Mouse (Mus musculus) ZHBTc4 (cell line): Measurements from ENCODE around the gene Ndufaf5.
"Not testable (repeated sequence)": the region's sequence is repeated elsewhere in the genome, so short reads cannot be mapped to it uniquely, and the experiment has no call there.

Experiments
- DNase-seq: peaks from one replicate; pipeline ENCODE4 v3.0.0-alpha.2; 2011; ENCODE audit warnings: low read depth, low spot score

Ndufaf5 gene

GRCm38 (mm10) chr2:140170127-140170802, at the start of gene Ndufaf5, which contains the start of gene Esf1:
TSS of gene Ndufaf5 (plus strand) at chr2:140170649.
TSS of gene Esf1 (minus strand) at chr2:140170564.
- peak; percentile 99 for DNase-seq

- DNase-seq: peak; percentile 53
Observed at GRCm38 (mm10) chr2:140125516-140125915, 44.9 kb upstream of the Ndufaf5 start.

- not testable (repeated sequence) for DNase-seq
Observed at GRCm38 (mm10) chr2:140151743-140152142, 18.7 kb upstream of the Ndufaf5 start, which contains the start of gene Gm17374. TSS of gene Gm17374 (plus strand) at chr2:140152043.

GRCm38 (mm10) chr2:140159186-140159730, 11.2 kb upstream of the Ndufaf5 start:
- peak; percentile 20 for DNase-seq

GRCm38 (mm10) chr2:140163351-140163854, 7.0 kb upstream of the Ndufaf5 start:
- DNase-seq: no peak

GRCm38 (mm10) chr2:140169057-140169456, 1.4 kb upstream of the Ndufaf5 start:
- DNase-seq: no peak

- peak; percentile 91 for DNase-seq
Observed at GRCm38 (mm10) chr2:140170803-140171553, 529 bp downstream of the Ndufaf5 start.

- peak; percentile 75 for DNase-seq
Observed at GRCm38 (mm10) chr2:140185685-140186210, 15.3 kb downstream of the Ndufaf5 start.

GRCm38 (mm10) chr2:140200713-140201112, 30.3 kb downstream of the Ndufaf5 start:
- DNase-seq: peak; percentile 27

- no peak for DNase-seq
Observed at GRCm38 (mm10) chr2:140202573-140202972, 32.1 kb downstream of the Ndufaf5 start.

- peak; percentile 63 for DNase-seq
Observed at GRCm38 (mm10) chr2:140203756-140204155, 33.3 kb downstream of the Ndufaf5 start.

- DNase-seq: no peak
Observed at GRCm38 (mm10) chr2:140214519-140215027, 44.1 kb downstream of the Ndufaf5 start.

- DNase-seq: no peak
Observed at GRCm38 (mm10) chr2:140215415-140215814, 45.0 kb downstream of the Ndufaf5 start.

- no peak for DNase-seq
Observed at GRCm38 (mm10) chr2:140215965-140216364, 45.5 kb downstream of the Ndufaf5 start.

GRCm38 (mm10) chr2:140220325-140220724, 49.9 kb downstream of the Ndufaf5 start:
- DNase-seq: no peak

- DNase-seq: no peak
Observed at GRCm38 (mm10) chr2:140230295-140230694, 59.8 kb downstream of the Ndufaf5 start.

- peak; percentile 11 for DNase-seq
Observed at GRCm38 (mm10) chr2:140237245-140237644, 66.8 kb downstream of the Ndufaf5 start.

- DNase-seq: no peak
Observed at GRCm38 (mm10) chr2:140242398-140242797, 71.9 kb downstream of the Ndufaf5 start.

GRCm38 (mm10) chr2:140243105-140243504, 72.7 kb downstream of the Ndufaf5 start:
- no peak for DNase-seq
